Mouse (Mus musculus): ENCODE measurements at regions not wholly inside any gene's neighbourhood (a gene's known extent, or its start where the extent isn't known, plus 50 kb on each side); places are given as distances from the start of the nearest gene placed in this dataset.

GRCm38 (mm10) chr14:70839126-70839525 is 239.5 kb upstream of the Fam160b2 start:
- peak in 1 of 2 experiments; percentile 69 for DNase-seq (ENCODE audit: low spot score in 2 of 2)
- intact Hi-C loops (cut with DNase I), result no loop called here

- intact Hi-C loops (cut with DNase I), result no loop called here
- no peak for DNase-seq (ENCODE audit: low spot score in 2 of 2)
These were observed 237.9 kb upstream of the Fam160b2 start for GRCm38 (mm10) chr14:70837528-70837927.

DNA sequence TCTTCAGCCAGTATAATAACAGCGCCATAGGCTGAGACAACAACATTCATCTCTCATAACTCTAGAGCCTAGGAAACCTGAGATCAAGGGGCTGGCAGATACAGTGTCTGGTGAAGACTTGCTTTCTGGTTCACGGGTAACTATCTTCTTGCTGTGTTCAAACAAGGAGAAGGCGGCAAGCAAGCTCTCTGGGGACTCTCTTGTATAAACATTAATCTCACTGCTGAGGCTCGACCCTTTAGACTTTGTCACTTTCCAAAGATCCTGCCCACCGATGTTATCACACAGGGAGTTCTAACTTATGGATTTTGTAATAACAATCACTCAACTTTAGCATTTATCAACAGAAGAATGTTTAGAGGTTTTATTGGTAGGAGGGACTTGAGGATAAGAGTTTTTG is 233.6 kb upstream of the Fam160b2 start:
- intact Hi-C loops (cut with DNase I), result no loop called here
- no peak for DNase-seq (ENCODE audit: low spot score in 2 of 2)

GRCm38 (mm10) chr14:70832462-70833212 is 233.0 kb upstream of the Fam160b2 start:
- intact Hi-C loops (cut with DNase I), result no loop called here
- DNase-seq (ENCODE audit: low spot score in 2 of 2), result no peak

DNA sequence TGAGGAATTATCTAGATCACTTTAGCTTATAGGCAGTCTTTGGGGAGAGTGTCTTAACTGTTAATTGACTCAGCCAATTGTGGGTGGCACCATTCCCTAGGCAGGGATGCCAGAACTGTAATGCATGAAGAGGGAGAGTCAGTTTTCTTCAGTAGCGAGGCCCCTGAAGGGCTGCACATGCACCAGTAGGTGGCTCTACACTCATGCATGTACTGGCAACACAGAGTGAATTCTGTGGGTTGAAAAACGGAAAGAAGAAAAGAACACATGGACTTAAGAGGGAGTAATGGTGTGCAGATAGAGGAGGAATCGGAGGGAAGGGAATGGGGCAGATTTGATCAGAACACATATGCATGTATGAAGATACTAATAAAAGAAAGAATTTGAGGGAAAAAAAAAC is 232.4 kb upstream of the Fam160b2 start:
- intact Hi-C loops (cut with DNase I), result no loop called here
- no peak for DNase-seq (ENCODE audit: low spot score in 2 of 2)

Measured in left cerebral cortex, postnatal 25 days (tissue).